In genomic region chr12:8901934-8902333, GRCm38 (mm10) we compare ENCODE assay signal across 22 mouse cellular contexts. TPM values are rescaled to one million over a fixed set of nuclear protein-coding genes. Genes with fewer than 3 reads are reported as not detected.
DNase-seq lines count a peak whose midpoint lies in the region; ATAC-seq and TF ChIP-seq lines count a peak whose summit lies in the region.
"Had no signal": no experiment of that assay in that cellular context is flagged by ENCODE, and none has a peak within 500 bp of the region (broad histone marks: within the 10 kb centered on the region; RNA-seq: fewer than 3 reads in every experiment).

No protein-coding gene starts in this region.

- H3ac ChIP-seq in myocyte (ENCODE audit: control insufficient read depth, insufficient read length), result no peak overlapping the region

- no peak for ATAC-seq in midbrain, embryonic 16.5 days
- ATAC-seq: CD4-positive, CD25-positive, alpha-beta regulatory T cell, adult 4 months; forebrain, postnatal 0 days had no signal

- peaks cover 40% of the 10 kb centered on the region for H3K4me1 ChIP-seq in midbrain, embryonic 10.5 days
- H3K4me1 ChIP-seq in midbrain, embryonic 16.5 days (ENCODE audit: control insufficient read depth, insufficient read depth, low read length), result no peaks in the 10 kb centered on the region

- no peak overlapping the region for H3K4me3 ChIP-seq in midbrain, embryonic 10.5 days
- H3K4me3 ChIP-seq in midbrain, embryonic 16.5 days (ENCODE audit: low read depth, low read length), result no peak overlapping the region
- H3K4me3 ChIP-seq in myocyte, result peak overlapping the region; percentile 25
- H3K4me3 ChIP-seq: forebrain, embryonic 12.5 days; intestine, embryonic 15.5 days had no signal

- no peaks in the 10 kb centered on the region for H3K36me3 ChIP-seq in midbrain, embryonic 10.5 days
- H3K36me3 ChIP-seq in midbrain, embryonic 16.5 days (ENCODE audit: control insufficient read depth, insufficient read depth, low read length), result no peaks in the 10 kb centered on the region
- no peaks in the 10 kb centered on the region for H3K36me3 ChIP-seq in myocyte (ENCODE audit: control insufficient read depth, insufficient read depth)
- H3K36me3 ChIP-seq: forebrain, embryonic 12.5 days; G1E; intestine, embryonic 15.5 days had no signal

- H3K9me3 ChIP-seq in midbrain, embryonic 10.5 days (replicated peaks), result no peaks in the 10 kb centered on the region
- no peaks in the 10 kb centered on the region for H3K9me3 ChIP-seq in midbrain, embryonic 16.5 days (replicated peaks; ENCODE audit: control insufficient read depth, low read length, poor library complexity, severe bottlenecking)
- H3K9me3 ChIP-seq: forebrain, embryonic 12.5 days; G1E; intestine, embryonic 15.5 days had no signal

- TF ChIP-seq POLR2A in myocyte (IDR thresholded peaks at IDR 0.05; ENCODE audit: insufficient read length, low read depth), result peak; percentile 3

- WGBS in midbrain, embryonic 10.5 days, result 21% methylated on average over 2 of the region's 2 CpGs
- WGBS in midbrain, embryonic 16.5 days, result 33% methylated on average over 2 of the region's 2 CpGs

- no peaks in the 10 kb centered on the region for H3K27me3 ChIP-seq in midbrain, embryonic 10.5 days (ENCODE audit: low read depth, poor library complexity, severe bottlenecking)
- no peaks in the 10 kb centered on the region for H3K27me3 ChIP-seq in midbrain, embryonic 16.5 days (ENCODE audit: control insufficient read depth, insufficient read depth, low read depth, low read length)
- H3K27me3 ChIP-seq in myocyte (ENCODE audit: control insufficient read depth, insufficient read depth, insufficient read length), result no peaks in the 10 kb centered on the region
- H3K27me3 ChIP-seq: forebrain, embryonic 12.5 days; intestine, embryonic 15.5 days had no signal

- peak overlapping the region; percentile 63 for H3K27ac ChIP-seq in midbrain, embryonic 10.5 days (replicated peaks)
- H3K27ac ChIP-seq in midbrain, embryonic 16.5 days (ENCODE audit: low read length), result no peak overlapping the region
- H3K27ac ChIP-seq: forebrain, embryonic 12.5 days; hindbrain, embryonic 14.5 days had no signal

- DNase-seq in embryo, embryonic 10 days (ENCODE audit: low spot score), result peak; percentile 64
- DNase-seq in embryo, embryonic 10.5 days (ENCODE audit: low spot score), result no peak
- DNase-seq in heart, adult 11 months, result peak; percentile 87
- no peak for DNase-seq in heart, adult 9 months (ENCODE audit: low spot score in 2 of 2)
- DNase-seq in midbrain, embryonic 10.5 days (ENCODE audit: low spot score), result no peak
- DNase-seq in frontal cortex, postnatal 10 days (ENCODE audit: low spot score in 2 of 2), result no peak
- DNase-seq: adrenal gland, adult 8-10 months; adrenal gland, postnatal 36 days; B cell, adult 2 months; cerebellum, adult 2 months; cerebellum, postnatal 10 days; forebrain, postnatal 0 days; heart, postnatal 10 days; heart, postnatal 4 days had no signal

- no peaks in the 10 kb centered on the region for H3K79me2 ChIP-seq in myocyte (ENCODE audit: control insufficient read depth, insufficient read depth)

- no peak overlapping the region for H3K4me2 ChIP-seq in midbrain, embryonic 16.5 days (ENCODE audit: low read length)
- peak overlapping the region; percentile 63 for H3K4me2 ChIP-seq in myocyte (ENCODE audit: low read depth)
- H3K4me2 ChIP-seq: forebrain, embryonic 12.5 days; hindbrain, embryonic 14.5 days; intestine, embryonic 15.5 days had no signal

- H3K9ac ChIP-seq in midbrain, embryonic 16.5 days (ENCODE audit: low read depth, low read length), result no peak overlapping the region
- H3K9ac ChIP-seq: forebrain, embryonic 12.5 days; forebrain, postnatal 0 days; hindbrain, embryonic 14.5 days; intestine, embryonic 15.5 days had no signal

TF ChIP-seq in myocyte, 11 proteins besides CTCF, POLR2A, EP300 and RAD21:
- no peak for TF ChIP-seq SRF (IDR thresholded peaks at IDR 0.05; ENCODE audit: control insufficient read depth, insufficient read length, low read depth)
- no peak for TF ChIP-seq MYOD1 (IDR thresholded peaks at IDR 0.05; ENCODE audit: control insufficient read depth in 1 of 3, insufficient read length in 2 of 3, low read depth in 2 of 3)
- no peak for TF ChIP-seq TCF3 (IDR thresholded peaks at IDR 0.05; ENCODE audit: insufficient read length, low read depth)
- no peak for TF ChIP-seq CEBPB (IDR thresholded peaks at IDR 0.05; ENCODE audit: insufficient read depth, poor library complexity, severe bottlenecking)
- TF ChIP-seq USF1 (IDR thresholded peaks at IDR 0.05; ENCODE audit: low read depth), result no peak
- TF ChIP-seq TCF12 (IDR thresholded peaks at IDR 0.05; ENCODE audit: insufficient read depth, poor library complexity, severe bottlenecking), result no peak
- TF ChIP-seq MYOG (IDR thresholded peaks at IDR 0.05; ENCODE audit: control insufficient read depth in 1 of 3, insufficient read depth in 1 of 3, insufficient read length in 2 of 3, low read depth in 2 of 3), result no peak
- no peak for TF ChIP-seq MAX (IDR thresholded peaks at IDR 0.05; ENCODE audit: low read depth)
- TF ChIP-seq POLR2AphosphoS2 (IDR thresholded peaks at IDR 0.05; ENCODE audit: insufficient read length, low read depth), result no peak
- TF ChIP-seq E2F4 (IDR thresholded peaks at IDR 0.05; ENCODE audit: insufficient read depth), result no peak
- no peak for TF ChIP-seq REST (IDR thresholded peaks at IDR 0.05; ENCODE audit: insufficient read depth, insufficient read length)

RNA-seq across cellular contexts. Expression of gene Laptm4a, which starts 19.5 kb away (rescaled TPM):
- 144 and 174 TPM in 2 replicates for polyA plus RNA-seq in midbrain, embryonic 10.5 days (2016; fragmentation: Nextera tagmentation; extraction: Ambion mirVana)
- 190 and 201 TPM in 2 replicates for polyA plus RNA-seq in midbrain, embryonic 16.5 days (2015; fragmentation: Nextera tagmentation; extraction: Ambion mirVana)
- polyA plus RNA-seq in myocyte (2012; fragmentation: generic; extraction: Trizol), result 491 TPM

RNA-seq across cellular contexts. Expression of gene Matn3, which starts 45.8 kb away (rescaled TPM):
- 2.7 and 4.7 TPM in 2 replicates for polyA plus RNA-seq in midbrain, embryonic 10.5 days (2016; fragmentation: Nextera tagmentation; extraction: Ambion mirVana)
- polyA plus RNA-seq in midbrain, embryonic 16.5 days (2015; fragmentation: Nextera tagmentation; extraction: Ambion mirVana), result 0.11 and 0.15 TPM in 2 replicates
- 0.01 TPM for polyA plus RNA-seq in myocyte (2012; fragmentation: generic; extraction: Trizol)
- polyA plus RNA-seq: CD4-positive, CD25-positive, alpha-beta regulatory T cell, adult 4 months; cerebellum, adult 2 months; G1E; heart, embryonic 14.5 days had no signal

Comparison
In these comparisons a context has a peak if more than half of its experiments do, and no peak if none do; other contexts are left out.
1. DNase-seq: peak in embryo, embryonic 10 days (single experiment) and heart, adult 11 months (single experiment); none in embryo, embryonic 10.5 days (single experiment), heart, adult 9 months (0 of 2), midbrain, embryonic 10.5 days (single experiment) and frontal cortex, postnatal 10 days (0 of 2).